Mouse (Mus musculus) embryo, embryonic 10.5 days (tissue): ENCODE measurements around the gene Ppp1r3g.
"Not testable (repeated sequence)": the region's sequence is repeated elsewhere in the genome, so short reads cannot be mapped to it uniquely, and the experiment has no call there.

Source experiments
- DNase-seq: peaks from one replicate; pipeline ENCODE4 v3.0.0-alpha.2; 2015; ENCODE audit warnings: low spot score

Gene Ppp1r3g

DNA sequence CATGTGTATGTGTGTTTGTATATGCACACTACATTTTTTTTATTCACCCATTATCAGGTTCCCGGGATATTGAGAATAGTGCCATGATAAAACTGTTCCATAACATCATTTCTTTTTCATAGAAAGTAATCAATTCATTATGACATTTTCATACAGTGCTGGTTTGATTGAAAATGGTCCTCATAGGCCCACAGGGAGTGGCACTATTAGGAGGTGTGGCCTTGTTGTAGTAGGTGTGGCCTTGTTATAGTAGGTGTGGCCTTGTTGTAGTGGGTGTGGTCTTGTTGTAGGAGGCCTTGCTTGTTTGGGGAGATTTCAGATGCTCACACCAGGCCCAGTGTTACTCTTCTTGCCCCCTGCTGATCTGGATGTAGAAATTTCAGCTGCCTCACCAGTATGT is at the start of gene Ppp1r3g:
Gene Ppp1r3g, plus strand, starts transcription at position 301 of the 400 bp plus-strand sequence.
- no peak for DNase-seq

DNA sequence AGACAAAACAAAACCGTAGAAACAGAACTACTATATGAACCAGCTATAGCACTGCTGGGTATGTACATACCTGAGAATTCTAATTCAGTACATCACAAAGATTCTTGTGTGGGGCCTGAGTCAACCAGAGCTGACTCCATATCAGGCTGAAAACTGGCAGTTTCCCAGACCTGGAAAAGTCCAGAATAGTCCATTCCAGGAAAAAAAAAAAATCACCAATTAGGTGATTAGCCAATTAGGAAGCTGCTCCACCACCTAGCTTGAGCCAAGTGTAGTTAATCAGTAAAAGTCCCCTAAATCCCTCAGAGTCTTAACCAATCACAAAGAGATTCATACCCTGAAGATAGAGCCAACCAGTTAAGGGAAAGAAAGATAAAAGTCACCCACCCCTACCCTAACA is 47.2 kb upstream of the Ppp1r3g start:
- DNase-seq: no peak

DNA sequence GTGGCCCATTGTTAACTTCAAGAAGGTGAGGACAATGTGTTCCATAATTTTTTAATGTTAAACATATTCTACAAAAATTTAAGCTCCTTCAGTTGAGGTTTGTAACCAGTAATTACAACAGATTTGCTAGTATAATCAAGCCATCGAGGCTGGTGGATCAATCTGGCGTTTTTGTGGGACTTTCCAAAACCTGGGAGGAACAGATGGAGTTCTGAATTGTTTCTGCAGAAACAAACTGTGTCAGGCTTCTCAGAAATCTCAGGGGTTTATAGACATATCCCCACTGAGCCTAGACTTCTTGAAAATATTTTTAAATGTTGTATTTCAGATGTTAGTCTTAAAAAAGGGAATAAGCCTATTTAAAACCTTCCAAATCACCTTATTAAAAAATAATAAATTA is 20.6 kb upstream of the Ppp1r3g start:
- DNase-seq: no peak

DNA sequence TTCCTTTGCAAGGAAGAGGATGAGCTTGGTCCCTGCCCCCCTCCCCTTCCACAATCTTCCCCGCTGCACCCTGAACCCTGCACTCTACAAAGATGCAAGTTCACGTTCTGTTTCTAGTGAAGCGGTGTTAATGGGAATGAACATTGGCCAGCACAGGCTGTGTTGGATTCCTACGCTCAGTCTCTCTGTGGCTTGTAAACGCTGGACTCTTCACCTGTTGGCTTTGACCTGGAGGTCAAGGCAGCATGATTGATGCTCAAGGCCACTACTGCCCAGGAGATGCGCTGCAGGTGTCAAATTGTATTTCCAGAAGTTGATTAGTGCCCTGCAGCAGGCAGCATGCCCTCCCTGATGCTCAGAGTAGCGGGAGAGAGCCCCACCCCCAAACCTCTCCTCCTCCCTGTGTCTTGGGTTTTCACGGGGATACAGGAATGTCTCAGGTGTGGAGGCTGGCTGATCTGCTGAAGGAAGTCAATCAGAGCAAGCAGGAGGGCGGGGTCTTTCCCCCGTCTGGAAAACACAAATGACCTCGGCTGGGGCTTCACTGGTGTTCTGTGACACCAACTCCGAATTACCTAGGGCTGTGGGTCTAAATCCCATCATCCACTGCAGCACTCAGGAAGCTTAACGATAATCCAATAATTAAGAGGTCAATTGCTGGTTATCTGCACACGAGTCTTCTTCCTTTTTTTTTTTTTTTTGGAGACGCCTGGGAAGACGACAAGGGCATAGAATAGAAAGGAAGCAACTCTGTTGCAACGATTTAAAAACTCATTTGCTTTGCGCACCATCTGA is 18.6 kb upstream of the Ppp1r3g start:
- no peak for DNase-seq

GRCm38 (mm10) chr13:35940934-35941333 is 17.7 kb upstream of the Ppp1r3g start:
- DNase-seq: no peak

DNA sequence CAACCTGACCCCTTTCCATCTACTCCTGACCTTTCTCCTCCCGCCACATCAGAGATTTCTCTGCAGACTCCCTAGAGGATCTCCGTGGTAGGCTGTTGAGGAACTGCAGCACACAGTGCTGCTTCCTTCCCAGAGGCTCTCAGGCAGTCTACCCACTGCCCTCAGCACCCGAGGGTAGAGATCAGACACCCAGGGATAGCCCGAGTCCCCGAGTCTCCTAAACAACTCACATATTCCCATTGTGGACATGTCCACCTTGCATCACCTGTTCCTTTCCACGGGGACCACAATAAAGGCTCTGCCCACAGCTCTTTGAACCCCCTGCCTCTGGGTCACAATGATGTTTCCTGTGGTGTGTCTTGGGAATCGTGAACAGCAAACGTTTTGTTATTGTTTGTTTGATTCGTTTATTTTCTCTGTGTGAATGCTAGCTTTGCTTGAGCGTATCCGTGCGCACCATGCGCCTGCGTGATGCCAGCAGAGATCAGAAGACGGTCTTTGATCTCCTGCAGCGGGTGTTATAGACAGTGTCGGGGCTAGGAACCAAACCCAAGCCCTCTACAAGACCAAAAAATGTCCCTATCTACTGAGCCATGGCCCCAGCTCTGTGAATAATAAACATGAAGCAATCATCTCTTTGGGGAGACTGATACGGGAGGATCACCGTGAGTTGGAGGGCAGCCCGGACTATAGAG is 11.8 kb upstream of the Ppp1r3g start:
- DNase-seq: no peak

DNA sequence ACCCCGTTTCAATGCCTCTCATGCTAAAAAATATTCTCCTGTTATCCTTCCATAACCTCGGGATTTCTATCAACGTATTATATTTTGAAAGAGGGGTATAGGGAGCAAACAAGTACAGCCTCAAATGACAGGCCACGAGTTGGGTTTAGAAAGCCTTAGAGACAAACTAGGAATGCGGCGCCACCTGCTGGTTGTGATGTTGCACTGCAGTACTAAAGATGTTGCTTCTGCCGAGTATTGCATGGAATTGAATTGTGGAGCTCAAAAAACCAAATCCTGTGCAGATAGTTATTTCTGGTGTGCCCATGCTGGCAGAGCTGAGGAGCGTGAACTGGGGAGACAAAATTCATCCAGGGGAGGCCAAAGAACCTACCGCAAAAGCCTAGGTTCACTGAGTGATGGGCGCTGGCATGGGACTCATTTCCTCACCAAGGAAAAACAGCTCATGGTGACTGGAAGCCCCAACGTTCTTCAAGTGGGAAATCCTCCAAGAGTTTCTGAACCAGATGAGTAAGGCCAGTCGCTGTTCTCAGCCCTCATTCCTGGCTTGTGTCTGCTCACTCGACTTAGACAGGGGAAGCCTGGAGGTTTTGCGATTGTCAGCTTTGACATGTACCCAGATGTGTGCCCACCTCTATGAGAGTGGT is 11.2 kb upstream of the Ppp1r3g start:
- peak; percentile 90 for DNase-seq

- DNase-seq: peak; percentile 45
Measured at GRCm38 (mm10) chr13:35949814-35950455, 8.7 kb upstream of the Ppp1r3g start.

DNA sequence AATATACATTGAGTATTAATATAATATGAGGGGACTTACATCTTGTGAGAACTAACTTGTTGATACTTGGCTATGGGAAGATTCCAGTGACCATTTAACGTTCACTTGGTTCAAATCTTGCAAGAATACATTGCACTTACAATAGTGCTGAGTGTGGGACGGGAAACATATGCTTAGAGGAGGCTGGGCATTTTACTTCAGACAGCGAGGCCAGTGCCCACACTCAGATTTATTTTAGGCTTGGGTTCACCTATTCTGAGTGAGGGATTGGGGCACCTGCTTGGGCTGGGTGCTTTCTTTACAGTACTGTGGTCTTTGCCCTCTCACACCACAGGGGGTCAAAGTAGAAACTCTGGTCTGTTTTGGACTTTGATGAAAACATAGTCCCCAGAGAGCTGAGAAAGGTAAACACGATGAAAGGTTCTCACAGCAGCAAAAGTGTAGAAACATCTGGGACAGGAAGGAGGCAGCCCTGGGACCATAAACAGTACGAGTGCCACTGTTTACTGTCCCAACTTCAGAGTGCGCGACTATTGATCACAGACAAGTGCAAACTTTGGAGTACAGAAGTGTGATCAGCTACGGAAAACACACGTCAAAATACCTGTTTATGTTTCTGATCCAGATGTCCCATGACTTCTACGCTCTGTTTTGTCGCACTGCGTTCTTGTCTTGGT is 890 bp downstream of the Ppp1r3g start:
- DNase-seq: no peak

DNA sequence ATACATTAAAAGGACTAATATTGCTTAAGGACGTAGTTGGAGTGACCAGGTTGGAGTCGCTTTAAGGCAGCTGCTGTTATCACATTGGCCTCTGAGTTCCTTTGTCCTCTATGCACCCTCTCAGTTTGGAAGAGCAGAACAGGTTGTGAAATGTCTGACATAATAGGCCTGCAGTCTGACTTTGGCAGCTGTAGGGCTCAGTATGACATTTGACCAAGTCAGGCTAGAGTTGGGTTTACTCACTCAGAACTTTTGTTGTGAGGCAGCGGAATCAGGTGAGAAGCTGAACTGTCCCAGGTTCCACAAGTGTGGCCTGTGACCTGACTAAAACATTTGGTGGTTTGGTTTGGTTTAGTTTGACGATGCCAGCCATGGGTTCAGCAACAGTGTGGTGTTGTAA is 4.9 kb downstream of the Ppp1r3g start:
- no peak for DNase-seq

GRCm38 (mm10) chr13:35967690-35968089 is 9.1 kb downstream of the Ppp1r3g start:
- DNase-seq: peak; percentile 47

GRCm38 (mm10) chr13:35968131-35968718 is 9.6 kb downstream of the Ppp1r3g start:
- DNase-seq: peak; percentile 64

DNA sequence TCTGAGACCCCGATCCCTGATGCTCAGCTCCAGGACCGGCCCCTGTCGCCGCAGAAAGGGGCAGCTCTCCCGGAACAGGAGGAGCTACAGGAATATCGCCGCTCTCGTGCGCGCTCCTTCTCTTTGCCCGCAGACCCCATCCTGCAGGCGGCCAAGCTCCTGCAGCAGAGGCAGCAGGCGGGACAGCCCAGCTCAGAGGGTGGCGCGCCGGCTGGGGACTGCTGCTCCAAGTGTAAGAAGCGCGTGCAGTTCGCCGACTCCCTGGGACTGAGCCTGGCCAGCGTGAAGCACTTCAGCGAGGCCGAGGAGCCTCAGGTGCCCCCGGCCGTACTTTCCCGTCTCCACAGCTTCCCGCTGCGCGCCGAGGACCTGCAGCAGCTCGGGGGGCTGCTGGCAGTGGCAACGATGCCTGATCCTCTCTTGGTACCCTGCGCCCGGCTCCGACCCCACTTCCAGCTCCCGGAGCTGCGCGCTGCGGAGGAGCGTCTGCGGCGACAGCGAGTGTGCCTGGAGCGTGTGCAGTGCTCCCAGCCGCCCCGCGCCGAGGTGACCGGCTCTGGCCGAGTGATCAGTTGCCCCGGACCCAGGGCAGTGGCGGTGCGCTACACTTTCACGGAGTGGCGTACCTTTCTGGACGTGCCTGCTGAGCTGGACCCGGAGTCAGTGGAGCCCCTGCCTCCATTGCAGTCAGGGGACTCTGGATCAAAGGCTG is 10.2 kb downstream of the Ppp1r3g start:
- no peak for DNase-seq

DNA sequence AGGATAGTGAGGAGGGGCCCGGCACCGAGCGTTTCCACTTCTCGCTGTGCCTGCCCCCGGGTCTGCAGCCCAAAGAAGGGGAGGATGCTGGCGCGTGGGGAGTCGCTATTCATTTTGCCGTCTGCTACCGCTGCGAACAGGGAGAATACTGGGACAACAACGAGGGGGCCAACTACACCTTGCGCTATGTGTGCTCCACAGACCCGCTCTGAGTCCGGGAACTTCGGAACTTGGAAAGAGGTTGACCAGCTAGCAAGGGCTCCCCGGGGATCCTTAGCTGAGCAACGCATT is 10.7 kb downstream of the Ppp1r3g start:
- DNase-seq: peak; percentile 53

GRCm38 (mm10) chr13:35969829-35970228 is 11.2 kb downstream of the Ppp1r3g start:
- DNase-seq: no peak

- no peak for DNase-seq
Measured at GRCm38 (mm10) chr13:35976912-35977311, 18.3 kb downstream of the Ppp1r3g start.

DNA sequence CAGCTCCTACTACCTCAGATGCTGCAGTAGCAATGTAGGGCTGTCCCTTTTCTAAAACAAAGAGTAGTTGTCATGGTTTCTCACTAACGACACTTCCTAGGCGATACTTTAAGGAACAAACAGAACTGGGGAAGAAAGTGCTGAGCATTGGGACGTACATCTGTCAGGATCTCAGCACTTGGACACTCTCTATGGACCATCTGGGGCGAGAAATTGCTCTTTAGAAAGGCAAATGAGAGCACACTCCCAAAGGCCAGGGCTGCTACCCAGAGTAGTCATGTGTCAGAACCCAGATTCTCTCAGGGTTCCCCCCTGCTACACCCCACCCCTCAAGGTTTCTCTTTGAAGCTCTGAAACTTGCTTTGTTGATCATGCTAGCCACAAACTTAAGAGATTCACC is 21.8 kb downstream of the Ppp1r3g start:
- no peak for DNase-seq

DNA sequence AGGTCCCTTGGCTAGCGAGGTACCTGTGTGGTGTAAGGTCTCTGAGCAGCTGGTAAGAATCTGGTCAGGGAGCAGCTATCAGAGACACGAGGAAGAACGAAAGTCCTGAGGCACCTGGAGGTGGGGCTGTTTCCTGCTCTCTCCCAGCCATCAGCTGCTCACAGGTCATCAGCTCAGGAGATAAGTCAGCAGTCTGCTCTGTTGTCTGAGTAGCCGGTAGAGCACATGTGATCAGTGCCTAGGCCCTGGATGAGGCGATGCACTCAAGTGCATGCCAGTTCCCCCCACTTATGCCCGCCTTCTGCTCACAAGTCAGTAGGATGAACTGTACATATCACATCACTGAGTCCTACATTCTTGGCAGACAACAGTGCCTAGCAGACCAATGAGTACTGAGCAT is 24.3 kb downstream of the Ppp1r3g start:
- no peak for DNase-seq

GRCm38 (mm10) chr13:35989329-35989728 is 30.7 kb downstream of the Ppp1r3g start:
- no peak for DNase-seq

DNA sequence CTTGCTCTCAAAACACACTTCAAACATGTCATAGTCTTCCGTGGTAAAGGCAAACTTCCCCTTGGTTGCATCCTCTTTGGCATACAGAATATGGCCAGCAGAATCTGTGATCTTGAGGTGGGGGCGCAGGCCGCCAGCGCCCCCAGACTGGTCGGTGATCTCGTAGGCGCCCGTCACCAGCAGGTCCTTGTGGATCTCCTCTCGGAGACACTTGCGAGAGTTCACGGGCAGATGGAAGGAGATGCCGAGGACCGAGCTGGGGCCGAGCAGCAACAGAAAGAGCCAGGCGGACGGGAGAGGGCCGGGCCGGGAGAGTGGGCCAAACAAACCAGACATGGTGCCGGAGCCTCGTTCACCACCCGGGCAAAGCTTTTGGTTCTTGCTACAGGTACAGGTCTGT is 32.5 kb downstream of the Ppp1r3g start:
- DNase-seq: not testable (repeated sequence)

DNA sequence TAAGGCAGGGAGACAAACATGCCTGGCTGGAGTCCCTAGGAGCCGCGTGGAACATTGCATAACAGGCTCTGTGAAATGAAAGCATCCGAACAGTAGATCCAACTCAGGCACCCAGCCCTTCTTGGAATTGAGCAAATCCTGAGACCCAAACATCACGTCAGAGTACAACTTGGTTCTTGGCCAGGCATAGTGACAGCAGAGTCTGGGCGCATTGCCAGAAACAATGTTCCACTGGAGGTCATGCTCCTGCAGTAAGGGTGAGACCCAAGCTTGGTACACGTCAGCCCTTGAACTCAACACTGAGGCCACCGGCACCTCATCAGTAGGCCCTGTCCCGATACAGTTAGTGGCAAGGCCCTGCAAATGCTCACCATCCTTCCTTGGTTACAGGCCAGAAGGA is 35.4 kb downstream of the Ppp1r3g start:
- no peak for DNase-seq
